Mouse (Mus musculus) MEL (cell line): ENCODE measurements at regions not wholly inside any gene's neighbourhood (a gene's known extent, or its start where the extent isn't known, plus 50 kb on each side); places are given as distances from the start of the nearest gene placed in this dataset.

ENCODE experiments used
- DNase-seq: peaks from one replicate; pipeline ENCODE4 v3.0.0; 2011; ENCODE audit warnings: low read depth, low spot score
- H3K27ac ChIP-seq: 2 replicates; pipeline ENCODE4 v1.5.1; 2012; ENCODE audit warnings: low read depth, mild to moderate bottlenecking, control low read depth, low read length, moderate library complexity; ENCODE audit not compliant: control insufficient read depth
- H3K27me3 ChIP-seq, 2 experiments: fragments of 150-350 bp in 1 of 2; sonication (generic) in 1 of 2; 2 replicates each; pipeline ENCODE4 v1.6.1; 2012; ENCODE audit warnings: low read length in 2 of 2, mild to moderate bottlenecking in 2 of 2, improper control_type of control experiment in 1 of 2, moderate library complexity in 1 of 2; ENCODE audit not compliant: insufficient read depth in 2 of 2, control insufficient read depth in 1 of 2
- H3K36me3 ChIP-seq, 2 experiments: 2 replicates each; pipeline ENCODE4 v1.6.1; 2012 to 2014; ENCODE audit warnings: low read length in 2 of 2, improper control_type of control experiment in 1 of 2, inconsistent platforms in 1 of 2, mild to moderate bottlenecking in 1 of 2; ENCODE audit not compliant: insufficient read depth in 2 of 2, control insufficient read depth in 1 of 2
- H3K4me1 ChIP-seq, 2 experiments: fragments of 150-350 bp in 1 of 2; sonication (generic) in 1 of 2; 2 replicates each; pipeline ENCODE4 v1.6.1; 2012; ENCODE audit warnings: low read length in 2 of 2, improper control_type of control experiment in 1 of 2, mild to moderate bottlenecking in 1 of 2; ENCODE audit not compliant: insufficient read depth in 2 of 2, control insufficient read depth in 1 of 2
- H3K4me3 ChIP-seq, 2 experiments: fragments of 150-350 bp in 1 of 2; sonication (generic) in 1 of 2; 2 replicates each; pipeline ENCODE4 v1.5.1; 2012; ENCODE audit warnings: low read depth in 2 of 2, low read length in 2 of 2, mild to moderate bottlenecking in 2 of 2, moderate library complexity in 2 of 2, control low read depth in 1 of 2, improper control_type of control experiment in 1 of 2; ENCODE audit not compliant: control insufficient read depth in 1 of 2, insufficient read depth in 1 of 2
- H3K79me2 ChIP-seq: 2 replicates; pipeline ENCODE4 v1.6.1; 2012; ENCODE audit warnings: mild to moderate bottlenecking, low read length, moderate library complexity; ENCODE audit not compliant: control insufficient read depth, poor library complexity, insufficient read depth
- H3K9ac ChIP-seq: 2 replicates; pipeline ENCODE4 v1.6.1; 2012; ENCODE audit warnings: low read depth, mild to moderate bottlenecking, control low read depth, low read length, moderate library complexity; ENCODE audit not compliant: control insufficient read depth, poor library complexity, severe bottlenecking
- H3K9me3 ChIP-seq: fragments of 150-350 bp; sonication (generic); replicated peaks from 2 replicates; pipeline ENCODE4 v1.6.1; 2012; ENCODE audit warnings: mild to moderate bottlenecking, low read length, improper control_type of control experiment, moderate library complexity; ENCODE audit not compliant: insufficient read depth
- BHLHE40 ChIP-seq: IDR thresholded peaks from 2 replicates; pipeline ENCODE4 v1.6.1; 2012; ENCODE audit warnings: low read depth, mild to moderate bottlenecking, inconsistent platforms, low read length, improper control_type of control experiment, borderline replicate concordance
- CHD1 ChIP-seq: IDR thresholded peaks from 2 replicates; pipeline ENCODE4 v1.6.1; 2012; ENCODE audit warnings: low read depth, mild to moderate bottlenecking, inconsistent platforms, low read length, improper control_type of control experiment
- CHD2 ChIP-seq: IDR thresholded peaks from 2 replicates; pipeline ENCODE4 v1.6.1; 2011; ENCODE audit warnings: low read length, improper control_type of control experiment
- CTCF ChIP-seq, 3 experiments: IDR thresholded peaks in 2 of 3; conservative IDR thresholded peaks in 1 of 3; 2 replicates each; pipeline ENCODE4 v1.5.1; 2011 to 2012; ENCODE audit warnings: low read length in 3 of 3, low read depth in 2 of 3, mild to moderate bottlenecking in 2 of 3, improper control_type of control experiment in 1 of 3, inconsistent platforms in 1 of 3, mixed read lengths in 1 of 3, moderate library complexity in 1 of 3; ENCODE audit not compliant: control insufficient read depth in 1 of 3, insufficient read depth in 1 of 3, poor library complexity in 1 of 3, severe bottlenecking in 1 of 3
- GABPA ChIP-seq: IDR thresholded peaks from 2 replicates; pipeline ENCODE4 v1.6.1; 2012; ENCODE audit warnings: low read depth, mild to moderate bottlenecking, inconsistent platforms, low read length, improper control_type of control experiment, moderate library complexity
- GATA1 ChIP-seq: IDR thresholded peaks from 2 replicates; pipeline ENCODE4 v1.6.1; 2011; ENCODE audit warnings: low read depth, low read length, improper control_type of control experiment
- KAT2A ChIP-seq: conservative IDR thresholded peaks from 2 replicates; pipeline ENCODE4 v1.6.1; 2012; ENCODE audit warnings: low read depth, low read length, improper control_type of control experiment, inconsistent platforms
- MEF2A ChIP-seq: IDR thresholded peaks from 2 replicates; pipeline ENCODE4 v1.6.1; 2014; ENCODE audit warnings: low read depth, mild to moderate bottlenecking, inconsistent platforms, low read length, improper control_type of control experiment; ENCODE audit not compliant: poor library complexity, insufficient replicate concordance, severe bottlenecking; ENCODE audit errors: extremely low read depth
- MYB ChIP-seq: IDR thresholded peaks from 2 replicates; pipeline ENCODE4 v1.6.1; 2011; ENCODE audit warnings: mild to moderate bottlenecking, low read depth, low read length, improper control_type of control experiment
- MYC ChIP-seq: IDR thresholded peaks from 2 replicates; pipeline ENCODE4 v1.6.1; 2011; ENCODE audit warnings: low read depth, mild to moderate bottlenecking, low read length, improper control_type of control experiment, moderate library complexity
- NELFE ChIP-seq: IDR thresholded peaks from 2 replicates; pipeline ENCODE4 v1.6.1; 2011; ENCODE audit warnings: low read depth, low read length, improper control_type of control experiment
- NRF1 ChIP-seq: IDR thresholded peaks from 2 replicates; pipeline ENCODE4 v1.6.1; 2014; ENCODE audit warnings: low read depth, mild to moderate bottlenecking, inconsistent platforms, low read length, improper control_type of control experiment, moderate library complexity; ENCODE audit not compliant: poor library complexity, insufficient read depth, severe bottlenecking
- POLR2A ChIP-seq, 2 experiments: IDR thresholded peaks; 2 replicates each; pipeline ENCODE4 v1.6.1; 2011 to 2012; ENCODE audit warnings: low read length in 2 of 2, mild to moderate bottlenecking in 2 of 2, control low read depth in 1 of 2, improper control_type of control experiment in 1 of 2, low read depth in 1 of 2, moderate library complexity in 1 of 2; ENCODE audit not compliant: control insufficient read depth in 1 of 2, insufficient read depth in 1 of 2, poor library complexity in 1 of 2
- POLR2AphosphoS2 ChIP-seq: IDR thresholded peaks from 2 replicates; pipeline ENCODE4 v1.6.1; 2011; ENCODE audit warnings: low read length, improper control_type of control experiment
- POLR2AphosphoS5 ChIP-seq: IDR thresholded peaks from 2 replicates; pipeline ENCODE4 v1.6.1; 2012; ENCODE audit warnings: low read depth, borderline replicate concordance, mild to moderate bottlenecking, inconsistent platforms, low read length, moderate library complexity, mixed read lengths
- RAD21 ChIP-seq: IDR thresholded peaks from 2 replicates; pipeline ENCODE4 v1.6.1; 2011; ENCODE audit warnings: mild to moderate bottlenecking, low read depth, low read length, improper control_type of control experiment
- SIN3A ChIP-seq: IDR thresholded peaks from 2 replicates; pipeline ENCODE4 v1.6.1; 2012; ENCODE audit warnings: low read length, improper control_type of control experiment, inconsistent platforms
- TAL1 ChIP-seq: IDR thresholded peaks from 2 replicates; pipeline ENCODE4 v1.6.1; 2012; ENCODE audit warnings: mild to moderate bottlenecking, inconsistent platforms, low read length, moderate library complexity, mixed read lengths
- USF1 ChIP-seq: IDR thresholded peaks from 2 replicates; pipeline ENCODE4 v1.6.1; 2014; ENCODE audit warnings: low read depth, mild to moderate bottlenecking, inconsistent platforms, low read length, improper control_type of control experiment, moderate library complexity
- USF2 ChIP-seq, 2 experiments: IDR thresholded peaks; 2 replicates each; pipeline ENCODE4 v1.6.1; 2011 to 2012; ENCODE audit warnings: improper control_type of control experiment in 2 of 2, low read length in 2 of 2, borderline replicate concordance in 1 of 2, inconsistent platforms in 1 of 2, low read depth in 1 of 2, mild to moderate bottlenecking in 1 of 2; ENCODE audit not compliant: insufficient read depth in 1 of 2
- ZC3H11A ChIP-seq: IDR thresholded peaks from 2 replicates; pipeline ENCODE4 v1.6.1; 2012; ENCODE audit warnings: low read depth, mild to moderate bottlenecking, inconsistent platforms, low read length, improper control_type of control experiment
- ZKSCAN1 ChIP-seq: IDR thresholded peaks from 2 replicates; pipeline ENCODE4 v1.6.1; 2012; ENCODE audit warnings: low read depth, mild to moderate bottlenecking, inconsistent platforms, low read length, improper control_type of control experiment, moderate library complexity
- ZMIZ1 ChIP-seq: IDR thresholded peaks from 2 replicates; pipeline ENCODE4 v1.6.1; 2012; ENCODE audit warnings: low read depth, mild to moderate bottlenecking, inconsistent platforms, low read length, improper control_type of control experiment, moderate library complexity
- ZNF384 ChIP-seq: IDR thresholded peaks from 2 replicates; pipeline ENCODE4 v1.6.1; 2012; ENCODE audit warnings: low read depth, mild to moderate bottlenecking, inconsistent platforms, low read length, improper control_type of control experiment

DNA sequence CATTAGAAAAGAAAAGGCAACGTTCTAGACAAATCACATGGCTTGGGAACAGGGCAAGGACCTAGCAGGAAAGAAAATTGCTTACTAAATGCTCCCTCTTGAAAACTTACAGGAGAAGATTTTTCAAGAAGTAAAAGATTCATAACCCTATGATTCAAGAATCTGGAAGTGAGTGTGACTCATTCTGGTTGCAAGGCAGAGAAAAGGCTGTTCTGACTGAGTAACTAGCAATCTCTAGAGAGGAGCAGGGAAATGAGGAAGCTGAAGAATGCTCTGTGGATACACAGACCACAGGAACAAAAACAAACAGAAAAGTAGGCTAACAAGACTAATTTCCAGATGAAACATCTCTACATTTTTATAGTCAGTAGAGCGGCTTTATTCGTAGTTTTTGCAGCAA lies 92.1 kb upstream of the Agr3 start:
- H3K9ac ChIP-seq: no peak overlapping the region

GRCm38 (mm10) chr12:35831922-35832512 lies 93.4 kb upstream of the Agr3 start:
- no peak for DNase-seq
- H3K9me3 ChIP-seq: no peaks in the 10 kb centered on the region
- no peak overlapping the region for H3K9ac ChIP-seq
- no peak for TF ChIP-seq NELFE
- no peak for TF ChIP-seq BHLHE40
- no peak for TF ChIP-seq ZKSCAN1
- no peak for TF ChIP-seq CHD2
- no peak for TF ChIP-seq USF1
- TF ChIP-seq MEF2A: no peak
- no peak for TF ChIP-seq GABPA
- no peak for TF ChIP-seq ZMIZ1
- no peak for TF ChIP-seq NRF1
- no peak for TF ChIP-seq MYC
- TF ChIP-seq ZC3H11A: no peak
- no peak for TF ChIP-seq POLR2A (IDR thresholded peaks at IDR 0.05; ENCODE audit: control insufficient read depth in 1 of 2, insufficient read depth in 1 of 2, low read depth in 1 of 2, low read length in 2 of 2, poor library complexity in 1 of 2)
- TF ChIP-seq SIN3A: no peak
- no peak for TF ChIP-seq RAD21
- TF ChIP-seq CTCF (IDR thresholded peaks at IDR 0.05 in 2 of 3, conservative IDR thresholded peaks at IDR 0.05 in 1 of 3; ENCODE audit: control insufficient read depth in 1 of 3, insufficient read depth in 1 of 3, low read depth in 2 of 3, low read length in 3 of 3, poor library complexity in 1 of 3, severe bottlenecking in 1 of 3): no peak
- TF ChIP-seq GATA1: no peak
- TF ChIP-seq MYB: no peak
- no peak for TF ChIP-seq POLR2AphosphoS2
- no peak for TF ChIP-seq POLR2AphosphoS5
- H3K4me3 ChIP-seq: no peak overlapping the region
- H3K27me3 ChIP-seq: no peaks in the 10 kb centered on the region
- peaks cover 0 to 8% of the 10 kb centered on the region in 2 experiments; a peak in 3 of 4 replicates for H3K4me1 ChIP-seq
- H3K79me2 ChIP-seq: no peaks in the 10 kb centered on the region
- no peak overlapping the region for H3K27ac ChIP-seq
- peaks cover 0 to 12% of the 10 kb centered on the region in 2 experiments; a peak in 2 of 4 replicates for H3K36me3 ChIP-seq

More for the DNA sequence above, 92.1 kb upstream of the Agr3 start:
- no peak for TF ChIP-seq TAL1
- TF ChIP-seq MYB: no peak
- no peak for TF ChIP-seq USF2 (IDR thresholded peaks at IDR 0.05; ENCODE audit: borderline replicate concordance in 1 of 2, insufficient read depth in 1 of 2, low read depth in 1 of 2, low read length in 2 of 2)
- no peak for TF ChIP-seq ZNF384
- no peak for TF ChIP-seq POLR2A (IDR thresholded peaks at IDR 0.05; ENCODE audit: control insufficient read depth in 1 of 2, insufficient read depth in 1 of 2, low read depth in 1 of 2, low read length in 2 of 2, poor library complexity in 1 of 2)
- TF ChIP-seq ZKSCAN1: no peak
- TF ChIP-seq CHD1: no peak
- no peak for TF ChIP-seq KAT2A
- no peak for TF ChIP-seq MYC
- no peak for TF ChIP-seq GATA1
- Histone ChIP-seq H3K9me3 (no peaks in the 10 kb centered on the region), H3K79me2 (no peaks in the 10 kb centered on the region), H3K4me1 (no peaks in the 10 kb centered on the region; a peak in 1 of 4 replicates), H3K27ac (no peak overlapping the region), H3K27me3 (no peaks in the 10 kb centered on the region), H3K4me3 (no peak overlapping the region), H3K36me3 (peaks cover 0 to 2% of the 10 kb centered on the region in 2 experiments; a peak in 2 of 4 replicates)
- peak; percentile 9 for DNase-seq
